Mouse (Mus musculus) forelimb bud, embryonic 11.5 days (tissue): ENCODE data around the gene Rxra.

ENCODE experiments used
- DNase-seq: peaks from one replicate; pipeline ENCODE4 v3.0.0-alpha.2; 2012; ENCODE audit warnings: low read depth, low spot score

Rxra gene

DNA sequence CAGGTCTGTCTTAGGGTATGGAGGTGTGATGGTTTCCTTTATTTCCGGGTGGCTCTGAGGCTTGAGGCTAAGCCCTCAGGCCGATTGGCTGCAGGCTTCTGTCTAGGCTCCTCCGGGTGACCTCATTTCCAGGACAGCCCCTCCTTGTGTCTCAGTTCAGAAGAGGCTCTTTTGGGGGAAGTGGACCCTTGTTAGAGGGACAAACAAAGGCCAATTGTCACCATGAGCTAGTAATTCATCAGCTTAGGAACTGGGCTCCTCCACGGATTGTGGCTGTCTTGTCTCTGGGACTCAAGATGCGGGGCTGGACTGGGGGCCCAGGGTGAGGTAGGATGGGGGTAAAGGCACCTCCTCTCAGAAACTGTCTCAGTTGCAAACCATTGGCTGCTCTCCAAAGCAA lies 5.5 kb upstream of the Rxra start:
- no peak for DNase-seq

DNA sequence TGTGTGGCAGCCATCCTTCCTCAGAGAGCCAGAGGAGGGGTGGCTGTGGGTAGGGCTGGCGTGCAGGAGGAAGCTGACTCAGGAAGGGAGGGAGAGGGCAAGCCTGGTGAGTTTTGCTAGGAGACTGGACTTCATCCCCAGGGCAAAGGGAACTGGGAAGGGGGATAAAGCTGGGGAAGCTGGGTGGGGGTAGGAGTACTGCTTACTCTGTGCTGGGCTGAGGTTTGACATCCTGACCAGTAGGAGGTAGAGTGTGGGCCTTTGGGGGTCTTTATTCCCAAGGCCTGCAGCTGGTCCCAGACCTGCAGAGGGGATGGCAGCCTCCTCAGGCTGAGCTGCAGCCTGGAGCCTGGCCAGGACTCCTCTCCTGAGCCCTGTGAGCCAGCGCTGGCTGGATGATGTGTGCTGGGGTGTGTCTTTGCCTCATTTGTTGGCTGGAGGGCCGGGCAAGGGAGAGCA lies 4.6 kb upstream of the Rxra start:
- DNase-seq, result no peak

DNA sequence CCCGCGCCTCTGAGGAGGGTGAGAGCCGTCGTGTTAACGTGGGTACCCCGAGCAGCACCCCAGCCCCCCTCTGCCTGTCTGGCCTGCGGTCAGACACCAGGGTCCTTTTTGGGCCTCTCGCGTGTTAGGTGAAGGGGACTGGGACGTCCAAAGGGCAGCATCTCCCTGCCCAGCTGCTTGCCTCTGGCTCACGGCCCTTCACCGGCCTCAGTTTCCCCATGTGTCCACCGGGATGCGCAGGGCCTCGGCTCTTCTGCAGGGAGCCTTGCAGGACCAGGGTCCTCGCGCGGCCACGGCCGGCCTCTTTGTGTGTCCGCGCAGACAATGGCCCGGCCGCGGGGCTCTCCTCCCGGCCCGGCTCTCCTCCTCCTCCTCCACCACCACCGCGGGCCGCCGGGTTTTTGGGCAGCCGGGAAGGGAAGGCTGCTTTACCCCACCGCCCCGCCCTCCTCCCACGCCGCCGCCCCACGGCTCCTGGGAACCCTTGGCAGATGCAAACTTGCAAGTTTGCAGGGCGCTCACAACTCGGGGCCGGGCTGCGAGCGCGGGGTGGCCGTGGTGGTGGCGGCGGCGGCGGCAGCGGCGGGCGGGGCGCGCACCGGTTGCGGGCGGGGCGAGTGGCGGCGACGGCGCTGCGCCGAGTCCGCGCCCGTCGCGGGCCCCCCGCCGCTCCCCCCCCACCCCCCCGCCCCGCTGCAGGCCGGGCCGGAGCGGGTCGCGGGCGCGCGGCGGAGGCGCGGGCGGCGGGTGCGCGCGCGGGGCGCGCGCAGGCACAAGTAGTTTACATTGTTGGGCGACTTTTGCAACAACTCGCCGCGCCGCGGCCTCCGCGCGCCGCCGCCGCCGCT lies 462 bp downstream of the Rxra start:
- DNase-seq, result peak; percentile 52

DNA sequence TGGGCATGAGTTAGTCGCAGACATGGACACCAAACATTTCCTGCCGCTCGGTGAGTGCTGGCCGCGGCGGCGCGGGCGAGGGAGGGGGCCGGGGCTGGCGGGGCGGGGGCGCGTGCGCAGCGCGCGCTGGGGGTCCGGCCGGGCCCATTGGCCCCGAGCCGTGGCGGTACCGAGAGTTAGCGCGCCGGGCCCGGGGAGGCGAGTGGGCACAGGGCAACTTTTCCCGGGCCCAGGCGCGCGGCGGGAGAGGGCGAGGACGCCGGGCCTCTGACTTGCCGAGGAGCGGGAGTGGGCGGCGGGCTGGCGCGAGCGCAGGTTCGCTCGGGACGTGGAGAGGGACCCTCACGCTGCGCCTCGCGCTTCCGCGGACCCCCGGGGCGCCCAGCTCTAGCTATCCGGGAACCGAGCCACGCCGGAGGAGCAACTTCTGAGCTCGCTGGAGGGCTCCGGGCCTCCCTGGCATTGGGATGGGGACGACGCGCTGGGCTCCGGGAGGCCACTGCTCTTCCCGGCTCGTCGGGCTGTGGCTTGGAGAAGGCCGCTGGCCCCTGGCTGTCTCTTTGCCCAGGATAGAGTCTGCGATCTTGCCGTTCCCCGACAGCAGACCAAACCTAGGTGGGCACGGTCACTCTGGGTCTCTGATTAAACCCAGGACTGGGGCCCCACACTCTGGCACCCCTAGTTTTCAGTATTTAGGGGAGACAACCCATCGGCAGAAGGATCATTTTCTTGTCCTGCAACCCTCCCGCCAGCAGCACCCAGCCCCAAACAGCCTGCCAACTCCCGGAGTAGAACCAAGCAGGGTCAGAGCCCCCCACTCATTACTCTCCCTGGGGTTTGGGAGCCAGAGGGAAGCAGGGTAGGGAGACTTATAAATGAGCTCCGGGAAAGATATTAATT lies 1.4 kb downstream of the Rxra start:
- no peak for DNase-seq

DNA sequence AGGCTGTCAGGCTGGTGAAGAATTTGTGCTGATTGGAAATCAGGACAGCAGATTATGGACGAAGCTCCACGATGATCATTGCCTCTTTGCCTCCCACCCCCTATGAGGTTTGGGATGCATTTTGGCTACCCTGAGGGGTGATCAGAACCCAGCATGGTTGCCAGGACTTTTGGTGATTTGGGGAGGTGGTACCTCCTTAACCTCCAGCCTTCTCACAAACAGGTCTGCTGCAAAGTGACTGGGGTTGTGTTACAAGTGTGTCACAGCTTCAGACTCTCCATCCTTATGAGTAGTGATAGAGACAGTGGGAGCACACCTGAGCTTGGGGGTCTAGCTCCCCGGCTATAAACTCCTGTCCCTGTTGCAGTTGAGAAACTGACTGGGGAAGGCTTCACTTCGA lies 2.1 kb downstream of the Rxra start:
- DNase-seq, result no peak

DNA sequence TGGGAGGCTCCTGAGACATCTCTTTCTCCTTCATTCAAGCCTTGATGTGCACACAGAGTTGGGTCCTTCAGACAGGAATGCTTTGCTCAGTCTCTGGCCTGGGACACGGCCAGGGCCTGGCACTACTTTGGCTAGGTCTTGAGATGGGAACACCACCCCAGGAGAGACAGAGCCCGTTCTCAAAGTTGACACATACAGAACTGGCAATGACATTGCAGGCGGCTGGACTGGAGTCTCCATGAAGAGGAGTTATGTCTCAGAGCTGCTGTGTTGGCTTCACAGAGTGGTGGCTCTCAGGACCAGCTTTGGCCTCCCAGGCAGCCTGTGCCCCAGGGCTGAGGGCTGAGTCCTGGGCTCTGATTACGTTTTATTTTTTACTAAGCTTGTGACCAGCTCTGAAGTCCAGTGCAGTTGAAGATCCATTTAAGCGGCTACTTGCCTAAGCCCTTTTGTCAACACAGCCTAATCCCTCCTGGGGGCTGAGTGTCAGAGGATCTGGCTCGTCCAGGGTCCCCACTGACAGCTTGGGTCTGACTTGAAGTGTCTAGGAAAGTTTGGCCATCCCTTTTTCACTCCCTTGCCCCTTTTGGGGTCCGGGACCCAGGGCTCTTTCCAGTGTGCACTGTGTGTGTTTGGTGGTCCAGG lies 2.7 kb downstream of the Rxra start:
- no peak for DNase-seq

DNA sequence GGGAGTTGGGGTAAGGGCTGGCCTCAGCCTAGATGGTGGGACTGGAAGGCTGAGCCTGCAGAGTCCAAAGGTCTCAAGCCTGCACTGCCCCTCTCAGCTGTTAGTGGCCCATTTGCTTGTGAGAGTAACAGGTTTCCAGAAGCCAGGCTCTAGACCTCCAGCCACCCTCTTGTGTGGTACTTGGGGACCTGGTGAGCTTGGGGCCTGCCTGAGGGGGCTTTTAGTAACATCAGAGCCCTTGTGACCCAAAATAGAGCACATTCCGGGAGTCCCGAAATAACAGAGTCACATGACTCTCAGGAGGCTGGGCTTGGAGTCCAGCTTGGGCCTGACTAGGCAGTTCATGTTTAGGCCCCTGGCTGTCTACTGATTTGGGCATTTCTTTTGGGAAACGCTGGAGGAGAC lies 3.4 kb downstream of the Rxra start:
- no peak for DNase-seq

DNA sequence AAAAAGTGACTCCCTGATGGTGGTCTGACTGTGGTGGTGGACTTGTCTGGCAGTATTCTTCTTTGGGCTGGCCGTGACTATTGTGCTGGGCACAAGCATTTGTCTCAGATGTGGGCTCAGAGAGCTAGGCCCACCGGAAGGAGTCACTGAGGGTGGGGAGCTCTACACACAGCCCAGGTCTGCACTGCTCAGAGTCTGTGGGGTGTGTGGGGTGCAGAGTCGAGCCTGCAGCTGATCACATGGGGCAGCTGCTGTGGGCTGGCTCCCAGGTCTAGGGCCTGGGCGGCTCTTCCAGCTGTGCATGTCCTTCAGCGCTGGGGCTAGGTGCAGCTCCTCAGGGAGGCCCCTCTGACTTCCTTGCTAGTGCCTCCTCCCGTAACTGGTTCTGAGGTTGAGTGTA lies 3.8 kb downstream of the Rxra start:
- DNase-seq, result no peak

DNA sequence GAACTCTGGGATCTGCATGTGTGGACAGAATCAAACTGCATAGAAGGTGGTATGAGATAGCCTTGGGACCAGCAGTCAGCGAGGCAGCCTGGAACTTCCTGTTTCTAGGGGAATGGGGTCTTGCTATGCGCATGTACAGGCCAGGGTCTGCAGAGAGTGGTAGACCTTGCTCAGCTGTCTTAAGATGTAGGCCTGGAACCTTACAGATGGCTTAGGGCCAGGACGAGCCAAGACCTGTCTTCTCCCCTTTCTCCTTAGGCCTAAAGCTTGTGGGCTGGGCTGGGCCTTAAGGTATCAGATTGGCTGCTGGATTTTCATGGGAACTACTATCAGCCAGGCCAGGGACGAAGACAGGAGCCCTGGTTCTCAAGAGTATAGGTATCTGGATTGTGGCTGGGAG lies 4.4 kb downstream of the Rxra start:
- DNase-seq, result no peak

DNA sequence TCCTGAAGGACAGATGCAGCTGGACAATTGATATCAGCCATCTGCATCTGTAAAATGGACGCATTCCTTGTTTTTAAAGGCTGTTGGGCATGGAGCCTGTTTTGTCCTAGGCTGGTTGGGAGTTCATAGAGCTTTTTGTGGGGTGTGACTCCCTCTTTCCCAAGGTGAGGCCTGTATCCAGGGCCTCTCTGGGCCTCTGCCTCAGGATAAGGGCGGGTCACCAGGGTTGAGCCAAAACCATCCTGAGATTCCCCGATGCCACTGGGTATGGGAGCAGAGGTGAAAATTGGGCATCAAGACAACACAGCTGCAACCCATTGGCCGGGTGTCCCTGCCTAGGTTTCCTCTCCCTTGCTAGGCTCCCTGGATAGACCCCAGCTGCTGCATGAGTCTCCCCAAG lies 5.2 kb downstream of the Rxra start:
- DNase-seq, result no peak

DNA sequence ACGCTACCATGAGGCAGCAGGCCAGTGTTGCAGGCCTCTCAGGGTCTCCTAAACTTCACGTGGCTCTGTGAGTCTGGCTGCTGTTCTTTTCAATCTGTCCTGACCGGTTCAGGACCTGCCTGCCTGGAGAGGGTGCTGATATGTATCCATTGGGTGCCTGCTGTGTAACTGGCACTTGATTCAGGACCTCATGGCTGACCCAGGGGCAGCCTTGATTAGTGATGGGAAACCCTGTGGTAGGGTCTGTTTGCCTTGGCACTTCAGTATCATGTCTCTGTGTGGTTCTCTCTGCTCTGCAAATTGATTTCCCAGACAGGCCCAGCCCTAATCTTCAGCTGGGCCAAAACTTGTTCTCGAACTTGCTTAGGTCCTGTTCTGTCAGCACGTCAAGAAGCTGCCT lies 5.9 kb downstream of the Rxra start:
- no peak for DNase-seq

DNA sequence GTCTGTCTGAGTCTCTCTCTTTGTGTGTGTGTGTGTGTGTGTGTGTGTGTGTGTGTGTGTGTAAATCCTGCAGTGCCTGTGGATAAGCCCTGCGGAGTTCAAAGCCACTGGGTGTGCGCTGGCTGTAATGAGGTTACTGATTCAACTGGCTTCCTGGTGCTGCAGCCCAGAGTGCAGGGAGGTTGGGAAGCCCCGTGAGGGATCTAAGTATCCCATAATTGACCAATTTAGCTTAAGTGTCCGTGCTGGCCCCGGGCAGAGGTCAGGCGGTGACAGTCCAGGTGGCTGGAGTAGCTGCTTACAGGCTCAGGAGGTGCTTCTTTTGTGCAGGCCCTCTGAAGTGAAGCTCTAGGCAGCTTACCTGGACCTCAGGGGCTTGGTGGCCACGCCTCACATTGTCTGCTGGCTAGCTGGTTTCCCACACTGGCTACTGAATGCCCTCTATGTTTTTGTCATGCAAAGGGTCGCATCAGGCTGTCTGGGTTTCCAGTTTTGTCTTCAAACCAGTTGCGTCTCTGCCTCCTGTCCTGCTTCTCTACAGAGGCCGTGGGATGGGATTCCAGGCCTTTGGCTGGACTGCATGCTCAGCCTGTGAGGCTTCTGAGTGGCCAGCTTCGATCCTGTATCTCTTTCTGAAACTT lies 7.9 kb downstream of the Rxra start:
- no peak for DNase-seq

DNA sequence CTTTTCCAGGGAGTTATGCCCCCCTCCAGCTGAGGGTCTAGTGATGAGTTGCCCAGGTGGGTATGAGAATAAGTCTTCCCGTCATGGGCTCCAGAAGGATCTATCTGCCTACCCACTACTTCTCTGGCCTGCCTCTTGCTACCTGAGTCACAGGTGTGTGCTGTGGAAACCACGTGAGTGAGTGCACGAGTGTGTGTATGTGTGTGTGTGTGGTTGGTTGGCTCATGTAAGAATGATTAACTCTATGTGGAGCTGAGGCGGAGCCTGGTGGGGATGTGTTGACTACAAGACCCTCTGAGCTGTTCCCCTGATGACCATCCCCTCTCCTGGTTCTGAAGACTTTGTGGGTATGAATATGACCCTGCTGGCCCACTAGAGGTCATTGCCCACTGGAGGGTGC lies 9.7 kb downstream of the Rxra start:
- no peak for DNase-seq

DNA sequence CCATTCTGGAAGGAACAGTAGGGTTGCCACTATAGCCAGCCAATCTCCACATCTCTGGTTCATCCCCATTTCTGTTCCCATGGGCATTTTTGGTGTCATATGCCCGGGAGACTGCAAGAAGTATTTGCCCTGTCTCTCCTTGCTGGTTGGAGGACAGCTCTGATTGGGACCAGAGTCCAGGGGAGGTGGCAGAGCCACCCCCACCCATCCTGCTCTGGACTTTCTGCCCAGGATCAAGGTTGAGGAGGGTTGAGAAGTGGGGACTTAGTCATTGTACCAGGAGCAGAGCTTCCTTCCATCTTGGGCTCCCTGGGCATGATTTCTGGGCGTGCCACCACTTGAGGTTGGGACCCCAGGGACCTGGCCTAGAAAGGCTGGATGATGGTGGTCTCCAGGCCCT lies 10.1 kb downstream of the Rxra start:
- DNase-seq, result no peak

DNA sequence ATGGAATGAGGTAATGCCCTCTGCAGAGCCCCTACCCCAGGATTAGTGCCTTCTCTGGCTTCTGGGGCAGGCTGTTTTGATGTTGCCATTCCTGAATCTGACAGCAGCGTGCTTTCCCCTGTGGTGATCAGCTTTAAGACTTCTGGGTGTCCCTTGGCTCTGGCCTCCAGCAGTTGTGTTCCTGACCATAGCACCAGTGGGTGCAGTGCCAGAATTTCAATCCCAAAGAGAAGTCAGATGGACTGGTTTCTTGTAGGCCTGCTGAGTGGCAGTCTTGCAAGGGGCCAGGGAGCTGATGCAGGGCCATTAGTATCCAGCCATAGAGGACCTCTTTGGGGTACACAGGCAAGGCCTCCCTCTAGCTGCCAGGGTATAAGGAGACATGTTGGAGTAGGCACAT lies 10.8 kb downstream of the Rxra start:
- DNase-seq, result no peak

DNA sequence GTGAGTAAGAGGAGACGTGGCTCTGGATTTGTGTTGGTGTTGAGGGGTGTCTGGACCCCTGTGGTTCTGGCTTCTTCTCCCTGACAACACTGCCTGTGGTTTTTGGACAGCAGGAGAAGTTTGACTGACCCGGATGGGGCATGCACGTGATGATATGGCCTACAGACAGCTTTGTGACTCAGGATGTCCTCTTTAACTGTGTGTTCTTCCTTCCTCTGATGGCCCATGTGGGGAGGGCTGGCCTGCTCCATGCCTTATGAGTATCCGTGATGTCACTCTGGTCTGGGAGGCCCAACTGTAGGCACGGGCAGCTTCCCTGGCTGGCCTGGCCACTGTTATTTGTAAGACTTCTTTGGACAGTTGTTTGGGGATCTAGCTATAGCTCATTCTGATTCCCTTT lies 11.7 kb downstream of the Rxra start:
- no peak for DNase-seq

DNA sequence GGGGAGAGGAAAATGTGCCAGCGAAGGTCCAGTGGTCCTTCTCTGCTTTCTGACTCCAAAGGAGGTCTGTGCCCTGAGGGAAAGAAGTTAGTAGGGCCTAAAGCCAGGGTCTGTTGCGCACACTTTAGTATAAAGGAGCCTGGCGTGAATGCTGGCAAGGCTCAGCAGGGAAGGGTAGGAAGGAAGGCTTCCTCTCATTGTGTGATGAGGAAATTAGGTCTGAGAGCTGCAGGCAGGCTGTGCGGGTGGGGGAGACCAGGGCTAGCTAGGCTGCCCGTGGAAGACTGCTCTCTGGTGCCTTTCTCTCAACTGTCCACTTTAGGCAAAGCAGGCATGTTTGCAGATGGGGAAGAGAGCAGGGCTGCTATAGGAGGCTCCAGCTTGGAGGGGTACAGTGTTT lies 14.5 kb downstream of the Rxra start:
- DNase-seq, result no peak

DNA sequence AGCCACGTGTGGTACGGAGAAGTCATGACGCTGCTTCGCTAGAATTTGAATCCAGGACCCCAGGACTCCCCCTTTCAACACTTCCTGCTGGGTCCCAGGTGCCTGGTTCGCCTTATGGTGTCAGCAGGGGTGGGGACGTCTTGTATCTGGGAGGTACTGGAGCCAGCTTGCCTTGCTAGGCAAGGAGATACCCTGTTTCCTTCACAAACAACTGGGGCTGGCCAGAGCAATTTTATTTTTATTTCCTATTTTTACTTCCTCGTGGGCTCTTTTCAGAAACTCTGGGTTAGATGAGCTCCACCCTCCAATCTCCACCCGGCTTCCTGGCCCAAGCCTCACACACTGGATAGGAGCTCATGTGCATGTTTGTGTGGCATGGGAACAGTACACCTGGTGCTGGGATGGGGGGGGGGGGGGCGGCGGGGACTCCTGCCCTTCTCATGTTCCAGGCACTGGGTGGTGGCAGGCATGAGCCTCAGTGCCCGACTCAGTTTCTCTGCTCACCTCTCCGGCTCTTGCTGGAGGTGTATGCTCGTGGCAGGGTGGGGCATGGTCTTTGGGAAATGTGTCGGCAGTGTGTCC lies 15.0 kb downstream of the Rxra start:
- DNase-seq, result no peak

DNA sequence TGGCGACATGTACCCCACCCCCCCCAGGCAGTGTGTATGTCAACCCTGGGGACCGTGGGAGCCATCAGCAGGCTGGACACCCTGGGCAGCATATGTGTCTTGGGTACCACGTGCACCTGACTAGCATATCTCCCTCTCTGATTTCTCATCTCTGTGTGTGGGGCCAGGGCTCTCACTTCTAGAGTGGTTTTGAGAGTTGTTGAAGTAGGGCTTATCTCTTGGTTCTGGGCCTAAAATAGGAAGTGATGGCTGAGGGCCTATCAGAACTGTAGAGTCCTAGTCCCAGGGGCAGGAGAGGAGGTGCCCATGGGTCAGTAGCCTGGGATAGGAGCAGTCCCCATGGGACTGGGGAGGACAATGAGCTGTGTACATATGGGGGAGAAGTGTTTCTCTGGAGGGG lies 16.4 kb downstream of the Rxra start:
- no peak for DNase-seq

DNA sequence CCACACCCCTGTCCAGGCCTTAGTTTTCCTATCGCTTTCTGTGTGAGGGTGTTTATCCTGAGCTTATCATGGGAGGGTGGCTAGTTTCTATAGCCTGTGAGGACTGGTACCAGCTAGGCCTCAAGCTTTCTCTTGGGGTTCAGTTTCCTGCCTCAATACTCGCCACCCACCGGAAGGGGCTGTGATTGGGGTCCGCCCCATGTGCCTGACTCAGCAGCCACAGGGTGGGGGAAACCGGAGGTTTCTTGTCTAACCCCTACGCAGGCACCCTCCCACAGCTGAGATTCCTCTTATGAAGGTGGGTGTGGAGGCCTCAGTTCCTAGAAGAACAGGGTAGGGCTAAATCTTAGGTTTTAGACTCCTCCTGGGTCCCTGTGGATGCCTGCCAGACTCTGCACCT lies 17.4 kb downstream of the Rxra start:
- no peak for DNase-seq

DNA sequence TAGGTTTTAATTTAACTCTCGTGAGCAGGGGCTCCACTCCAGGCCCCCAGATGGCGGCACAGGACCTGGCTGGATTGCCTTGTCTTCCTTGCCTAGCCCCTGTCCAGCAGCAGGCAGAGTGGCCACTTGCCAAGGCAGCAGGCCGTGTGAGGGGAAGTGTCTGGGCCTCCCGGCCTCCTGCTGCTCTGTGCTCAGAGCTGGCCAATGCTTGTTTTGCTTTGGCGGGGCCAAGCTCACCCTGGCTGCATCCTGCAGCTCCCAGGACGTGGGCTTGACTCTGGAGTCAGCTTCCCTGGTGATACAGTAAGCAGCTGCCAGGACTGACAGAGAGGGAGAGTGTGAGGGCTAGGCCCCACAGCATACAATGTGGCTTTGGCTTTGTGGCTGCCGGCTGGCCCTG lies 23.3 kb downstream of the Rxra start:
- DNase-seq, result no peak

DNA sequence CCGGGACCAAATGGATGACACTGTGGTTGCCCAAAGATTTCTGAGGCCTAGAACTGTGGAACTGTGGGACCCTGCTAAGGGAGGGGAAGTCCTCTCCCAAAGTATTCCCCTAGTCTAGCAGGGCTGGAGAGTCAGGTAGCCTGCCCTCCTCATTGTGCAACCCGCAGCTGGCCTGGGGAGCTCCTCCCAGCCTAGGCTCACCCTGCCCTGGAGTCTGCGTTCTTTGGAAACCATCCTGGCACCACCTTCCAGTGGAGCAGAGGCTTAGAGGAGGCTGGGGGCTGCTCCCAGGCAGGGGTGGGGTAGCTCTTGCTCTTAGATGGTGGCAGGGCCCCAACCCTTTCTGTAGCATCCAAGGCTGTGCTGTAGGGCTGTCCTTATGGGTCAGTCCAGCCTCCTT lies 26.0 kb downstream of the Rxra start:
- no peak for DNase-seq
